ENCODE assay signal across 8 mouse cellular contexts in genomic region chr14:61597968-61598367, GRCm38 (mm10). TPM values are rescaled to one million over a fixed set of nuclear protein-coding genes. Genes with fewer than 3 reads are reported as not detected.
DNase-seq lines count a peak whose midpoint lies in the region; ATAC-seq lines count a peak whose summit lies in the region.

Gene Trim13 (plus strand): TSS chr14:61598247.

- H3K27me3 ChIP-seq in lung, embryonic 16.5 days (ENCODE audit: control insufficient read depth, insufficient read depth, low read depth, low read length), result no peaks in the 10 kb centered on the region
- H3K27me3 ChIP-seq in intestine, embryonic 14.5 days (replicated peaks; ENCODE audit: control insufficient read depth, insufficient read depth, low read length), result no peaks in the 10 kb centered on the region

- no peaks in the 10 kb centered on the region for H3K36me3 ChIP-seq in lung, embryonic 16.5 days (ENCODE audit: control insufficient read depth, insufficient read depth, low read length)
- H3K36me3 ChIP-seq in intestine, embryonic 14.5 days (ENCODE audit: control insufficient read depth, insufficient read depth, low read length), result peaks cover under 1% of the 10 kb centered on the region; the same call in 1 of the 2 replicates

- peak; percentile 43 for DNase-seq in CD4-positive, CD25-positive, alpha-beta regulatory T cell, adult 2 months (ENCODE audit: low read depth, low spot score)
- no peak for DNase-seq in lung, postnatal 25 days (ENCODE audit: low spot score)
- DNase-seq in intestine, embryonic 14.5 days (ENCODE audit: low spot score), result no peak
- DNase-seq in right cerebral cortex, postnatal 10 days (ENCODE audit: low spot score in 2 of 2), result no peak
- no peak for DNase-seq in ovary, postnatal 36 days (ENCODE audit: low spot score)

- H3K9me3 ChIP-seq in lung, embryonic 16.5 days (ENCODE audit: control insufficient read depth, low read length), result no peaks in the 10 kb centered on the region
- H3K9me3 ChIP-seq in intestine, embryonic 14.5 days (ENCODE audit: control insufficient read depth, low read length), result no peaks in the 10 kb centered on the region

- H3K4me2 ChIP-seq in lung, embryonic 16.5 days (ENCODE audit: low read depth, low read length), result peak within 1 kb of the TSS; percentile 59
- H3K4me2 ChIP-seq in intestine, embryonic 14.5 days (ENCODE audit: low read length), result peak within 1 kb of the TSS; percentile 56

- no peak for ATAC-seq in CD4-positive, CD25-positive, alpha-beta regulatory T cell, adult 4 months
- no peak for ATAC-seq in lung, embryonic 16.5 days (ENCODE audit: low read depth)
- no peak for ATAC-seq in intestine, embryonic 14.5 days (replicated peaks; ENCODE audit: low FRiP score, low TSS enrichment, low read depth)
- ATAC-seq in megakaryocyte-erythroid progenitor cell, adult 5-6 weeks (replicated peaks; ENCODE audit: low FRiP score, low TSS enrichment, poor library complexity, severe bottlenecking), result peak; percentile 60

- H3K4me1 ChIP-seq in lung, embryonic 16.5 days (replicated peaks; ENCODE audit: control insufficient read depth, insufficient read depth, low read length), result peaks cover 10% of the 10 kb centered on the region
- peaks cover 8% of the 10 kb centered on the region; the same call in 1 of the 2 replicates for H3K4me1 ChIP-seq in intestine, embryonic 14.5 days (replicated peaks; ENCODE audit: control insufficient read depth, insufficient read depth, low read length)

- 59% methylated on average over 5 of the region's 5 CpGs for WGBS in lung, embryonic 16.5 days
- WGBS in intestine, embryonic 14.5 days, result 48% methylated on average over 5 of the region's 5 CpGs

- H3K4me3 ChIP-seq in lung, embryonic 16.5 days (ENCODE audit: low read length), result peak within 1 kb of the TSS; percentile 83
- H3K4me3 ChIP-seq in intestine, embryonic 14.5 days (ENCODE audit: low read depth, low read length), result peak within 1 kb of the TSS; percentile 72

- no peak within 1 kb of the TSS for H3K27ac ChIP-seq in lung, embryonic 16.5 days (ENCODE audit: low read length)
- no peak within 1 kb of the TSS for H3K27ac ChIP-seq in intestine, embryonic 14.5 days (ENCODE audit: low read depth)

- H3K9ac ChIP-seq in lung, embryonic 16.5 days (ENCODE audit: low read length), result peak within 1 kb of the TSS; percentile 90
- H3K9ac ChIP-seq in intestine, embryonic 14.5 days (ENCODE audit: low read length), result no peak within 1 kb of the TSS

RNA-seq across cellular contexts. Expression of gene Trim13, which starts in this region (rescaled TPM):
- polyA plus RNA-seq in CD4-positive, CD25-positive, alpha-beta regulatory T cell, adult 4 months (2017; shearing (Covaris generic)), result 1 to 10 TPM; 8.9 TPM
- polyA plus RNA-seq in lung, embryonic 16.5 days (2015; fragmentation: Nextera tagmentation; extraction: Ambion mirVana), result 16.8 TPM in 2 replicates
- polyA plus RNA-seq in intestine, embryonic 14.5 days (2014; fragmentation: Nextera tagmentation; extraction: Ambion mirVana), result 13.2 and 14.0 TPM in 2 replicates
- 7.2 and 14.8 TPM in 2 replicates for total RNA-seq in megakaryocyte-erythroid progenitor cell, adult 5-6 weeks (2014; fragmentation: Nextera tagmentation)
- 21.1 and 28.5 TPM in 2 replicates for total RNA-seq in megakaryocyte-erythroid progenitor cell, adult 5-6 weeks (2017)
